Mouse (Mus musculus): ENCODE results near the gene Pck1.

DNA sequence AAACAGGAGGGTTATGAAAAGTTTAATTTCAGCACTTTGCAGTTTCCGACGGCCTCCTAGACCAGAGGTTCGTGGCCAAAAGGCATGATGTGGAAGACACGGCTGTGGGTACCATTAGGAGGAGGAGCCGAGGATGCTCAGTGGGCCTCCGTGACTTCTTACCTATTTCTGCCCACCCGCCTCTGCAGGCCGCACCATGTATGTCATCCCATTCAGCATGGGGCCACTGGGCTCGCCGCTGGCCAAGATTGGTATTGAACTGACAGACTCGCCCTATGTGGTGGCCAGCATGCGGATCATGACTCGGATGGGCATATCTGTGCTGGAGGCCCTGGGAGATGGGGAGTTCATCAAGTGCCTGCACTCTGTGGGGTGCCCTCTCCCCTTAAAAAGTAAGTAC is 1.7 kb downstream of the Pck1 start:
- TF ChIP-seq POLR2A (IDR thresholded peaks at IDR 0.05; ENCODE audit: extremely low read depth, insufficient read depth, low read length) (peak; percentile 85), CTCF (IDR thresholded peaks at IDR 0.05; ENCODE audit: low read depth, low read length) (peak; percentile 26; the same call in 1 of the 2 replicates)

Data from liver, adult 2 months (tissue).